Mouse (Mus musculus) myocyte (in vitro differentiated cells): Measurements from ENCODE around the gene Apoc3.

Experiments
- CEBPB ChIP-seq: IDR thresholded peaks from 2 replicates; pipeline ENCODE4 v1.6.1; 2011; ENCODE audit warnings: mild to moderate bottlenecking, moderate library complexity; ENCODE audit not compliant: poor library complexity, insufficient read depth, severe bottlenecking
- E2F4 ChIP-seq: IDR thresholded peaks from one replicate; pipeline ENCODE4 v1.6.1; 2011; ENCODE audit warnings: mild to moderate bottlenecking, control low read depth, moderate library complexity; ENCODE audit not compliant: insufficient read depth
- MAX ChIP-seq: IDR thresholded peaks from one replicate; pipeline ENCODE4 v1.6.1; 2011; ENCODE audit warnings: low read depth, mild to moderate bottlenecking, control low read depth
- MYOD1 ChIP-seq, 3 experiments: IDR thresholded peaks; one replicate each; pipeline ENCODE4 v1.6.1; 2011; ENCODE audit warnings: control low read depth in 2 of 3, low read depth in 2 of 3, mild to moderate bottlenecking in 2 of 3, moderate library complexity in 1 of 3; ENCODE audit not compliant: insufficient read length in 2 of 3, control insufficient read depth in 1 of 3
- MYOG ChIP-seq, 3 experiments: IDR thresholded peaks; one replicate each; pipeline ENCODE4 v1.6.1; 2011; ENCODE audit warnings: control low read depth in 2 of 3, low read depth in 2 of 3, mild to moderate bottlenecking in 2 of 3; ENCODE audit not compliant: insufficient read length in 2 of 3, control insufficient read depth in 1 of 3, insufficient read depth in 1 of 3
- POLR2A ChIP-seq: IDR thresholded peaks from one replicate; pipeline ENCODE4 v1.6.1; 2011; ENCODE audit warnings: low read depth, mild to moderate bottlenecking, control low read depth, moderate library complexity; ENCODE audit not compliant: insufficient read length
- POLR2AphosphoS2 ChIP-seq: IDR thresholded peaks from one replicate; pipeline ENCODE4 v1.6.1; 2011; ENCODE audit warnings: low read depth, control low read depth; ENCODE audit not compliant: insufficient read length
- REST ChIP-seq: IDR thresholded peaks from one replicate; pipeline ENCODE4 v1.6.1; 2011; ENCODE audit warnings: mild to moderate bottlenecking, control low read depth, moderate library complexity; ENCODE audit not compliant: insufficient read depth, insufficient read length
- SRF ChIP-seq: IDR thresholded peaks from one replicate; pipeline ENCODE4 v1.6.1; 2011; ENCODE audit warnings: low read depth; ENCODE audit not compliant: control insufficient read depth, insufficient read length
- TCF12 ChIP-seq: IDR thresholded peaks from one replicate; pipeline ENCODE4 v1.6.1; 2011; ENCODE audit warnings: mild to moderate bottlenecking, control low read depth; ENCODE audit not compliant: poor library complexity, insufficient read depth, severe bottlenecking
- TCF3 ChIP-seq: IDR thresholded peaks from one replicate; pipeline ENCODE4 v1.6.1; 2011; ENCODE audit warnings: low read depth, control low read depth; ENCODE audit not compliant: insufficient read length
- USF1 ChIP-seq: IDR thresholded peaks from one replicate; pipeline ENCODE4 v1.6.1; 2011; ENCODE audit warnings: low read depth, mild to moderate bottlenecking, control low read depth, moderate library complexity

GRCm38 (mm10) chr9:46184542-46184941 is 50.9 kb downstream of the Apoc3 start:
- no peak for TF ChIP-seq REST
- no peak for TF ChIP-seq E2F4
- TF ChIP-seq POLR2A: no peak
- no peak for TF ChIP-seq CEBPB
- no peak for TF ChIP-seq MYOG (IDR thresholded peaks at IDR 0.05; ENCODE audit: control insufficient read depth in 1 of 3, insufficient read depth in 1 of 3, insufficient read length in 2 of 3, low read depth in 2 of 3)
- no peak for TF ChIP-seq MYOD1 (IDR thresholded peaks at IDR 0.05; ENCODE audit: control insufficient read depth in 1 of 3, insufficient read length in 2 of 3, low read depth in 2 of 3)
- TF ChIP-seq TCF12: no peak
- no peak for TF ChIP-seq MAX
- TF ChIP-seq USF1: no peak
- no peak for TF ChIP-seq POLR2AphosphoS2
- TF ChIP-seq SRF: no peak
- no peak for TF ChIP-seq TCF3
